Mouse (Mus musculus): Measurements from ENCODE around the gene Rab39b.

Gene Rab39b

GRCm38 (mm10) chrX:75577582-75578324 is at the start of gene Rab39b:
Gene Rab39b, minus strand, starts transcription at chrX:75578231.
- DNase-seq (ENCODE audit: low read depth in 2 of 2, low spot score in 2 of 2), result no peak

- DNase-seq (ENCODE audit: low read depth in 2 of 2, low spot score in 2 of 2), result no peak
These were observed 508 bp upstream of the Rab39b start for GRCm38 (mm10) chrX:75578539-75578938.

Measured in CD8-positive naive resting alpha-beta T cell, adult 2 months (primary cell).